Mouse (Mus musculus) urinary bladder, adult 2 months (tissue): ENCODE measurements around the gene Appl2. TPM values are rescaled to one million over a fixed set of nuclear protein-coding genes. Genes with fewer than 3 reads are reported as not detected.

ENCODE experiments used
- DNase-seq: peaks from one replicate; pipeline ENCODE4 v3.0.0; 2022; ENCODE audit warnings: low spot score
- polyA plus RNA-seq: library from polyadenylated mRNA; depleted of rRNA; stranded (reverse); fragments of >200 nt; gene quantifications from 2 replicates; pipeline ENCODE4 v1.2.3, GENCODE M21; 2012

The Appl2 gene
- polyA plus RNA-seq, 1 experiment, result 33.1 TPM

DNA sequence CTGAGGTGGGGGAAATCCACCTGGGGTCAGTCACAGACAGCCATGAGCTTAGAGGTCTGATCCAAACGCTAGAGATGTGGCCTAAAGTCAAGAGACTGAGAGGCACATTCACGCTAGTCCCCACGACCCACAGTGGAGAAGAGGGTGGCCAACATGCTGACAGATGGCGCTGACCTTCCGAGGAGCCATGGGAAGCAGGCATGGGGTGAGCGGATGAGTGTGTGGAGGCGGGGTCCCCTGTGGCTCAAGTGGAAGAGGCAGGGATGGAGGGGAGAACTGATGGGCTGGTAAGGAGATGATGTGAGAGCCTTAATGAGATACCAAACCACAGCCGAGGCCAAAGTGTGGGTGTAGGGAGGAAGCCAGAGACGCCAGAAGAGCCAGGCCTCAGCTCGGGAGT, 16.8 kb downstream of the Appl2 start:
- DNase-seq, result no peak

DNA sequence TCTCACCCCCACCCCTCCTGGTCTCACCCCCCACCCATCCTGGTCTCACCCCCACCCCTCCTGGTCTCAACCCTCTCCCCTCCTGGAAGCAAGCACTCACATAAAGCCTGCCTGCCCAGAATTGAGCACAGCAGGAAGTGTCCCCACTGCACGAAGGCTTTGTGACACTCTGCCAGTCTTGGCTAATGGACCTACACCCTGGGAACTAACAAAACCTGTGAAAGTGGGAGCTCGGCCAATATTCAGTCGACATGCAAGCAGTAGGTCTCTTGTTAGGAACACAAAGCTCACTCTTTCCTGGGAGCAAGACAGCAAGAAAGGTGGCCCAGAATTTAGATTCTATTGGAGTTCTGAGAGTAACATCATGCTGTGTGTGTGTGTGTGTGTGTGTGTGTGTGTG, 17.6 kb downstream of the Appl2 start:
- no peak for DNase-seq

DNA sequence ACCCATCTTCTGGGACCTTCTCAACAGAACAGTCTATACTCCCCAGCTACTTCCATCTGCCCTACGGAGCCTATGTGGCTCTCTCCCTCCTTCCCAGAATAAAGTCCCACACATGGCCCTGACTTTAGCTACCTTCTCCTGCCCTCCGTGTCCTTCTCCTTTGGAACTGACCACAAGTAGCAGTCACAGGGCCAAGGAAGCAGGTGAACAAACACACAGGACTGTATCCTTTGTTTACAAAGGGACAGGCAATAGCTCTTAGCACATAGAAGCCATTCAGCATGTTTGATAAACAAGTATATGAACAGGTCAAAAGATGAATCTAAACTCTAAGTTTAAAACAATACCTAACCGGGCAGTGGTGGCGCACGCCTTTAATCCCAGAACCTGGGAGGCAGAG, 18.7 kb downstream of the Appl2 start:
- DNase-seq, result no peak

DNA sequence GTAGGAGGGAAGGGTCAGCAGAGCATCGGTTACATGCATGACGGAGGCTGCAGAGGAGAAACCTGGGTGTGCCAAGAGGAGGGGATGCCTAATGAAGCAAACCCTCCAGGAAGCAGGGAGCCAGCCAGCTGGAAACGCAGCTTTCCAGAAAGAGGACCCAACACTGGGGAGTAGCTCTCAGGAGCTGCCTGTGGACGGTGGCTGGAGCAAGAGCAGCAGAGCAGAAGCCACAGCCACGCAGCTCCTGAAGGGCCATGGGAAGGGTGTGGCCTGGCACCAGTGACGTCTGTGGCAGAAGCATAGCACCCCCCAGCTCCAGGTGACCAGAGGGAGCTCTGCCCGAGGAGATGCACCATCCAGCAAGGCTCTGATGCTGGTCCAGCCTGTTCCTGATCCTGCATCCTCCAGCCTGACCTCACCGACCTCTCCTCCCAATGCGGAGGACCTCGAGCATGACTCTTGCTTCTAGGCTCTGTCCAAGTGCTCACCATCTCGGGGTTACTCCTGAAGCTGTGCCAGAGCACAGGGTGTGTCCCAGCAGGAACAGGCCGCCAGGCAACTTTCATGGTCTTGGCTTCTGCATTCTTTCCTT, 19.3 kb downstream of the Appl2 start:
- DNase-seq, result no peak

DNA sequence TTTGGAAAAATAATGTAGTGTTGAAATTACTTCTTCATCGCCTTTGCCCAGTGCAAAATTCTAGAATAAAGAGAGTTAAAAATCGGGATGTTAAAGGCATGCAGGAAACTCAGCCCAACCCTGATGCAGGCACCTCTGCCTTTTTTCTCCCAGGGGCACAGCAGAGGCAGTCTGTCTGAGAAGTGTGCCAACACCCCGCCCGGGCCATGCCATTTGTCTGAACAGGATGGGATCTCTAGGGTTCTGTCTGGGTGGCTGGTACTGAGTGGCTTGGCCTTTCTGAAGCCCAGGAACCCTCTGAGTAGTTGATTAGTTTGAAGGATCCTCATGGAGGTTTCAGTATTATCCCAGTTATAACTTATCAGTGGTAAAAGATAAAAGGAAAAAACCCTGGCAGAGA, 20.3 kb downstream of the Appl2 start:
- no peak for DNase-seq

DNA sequence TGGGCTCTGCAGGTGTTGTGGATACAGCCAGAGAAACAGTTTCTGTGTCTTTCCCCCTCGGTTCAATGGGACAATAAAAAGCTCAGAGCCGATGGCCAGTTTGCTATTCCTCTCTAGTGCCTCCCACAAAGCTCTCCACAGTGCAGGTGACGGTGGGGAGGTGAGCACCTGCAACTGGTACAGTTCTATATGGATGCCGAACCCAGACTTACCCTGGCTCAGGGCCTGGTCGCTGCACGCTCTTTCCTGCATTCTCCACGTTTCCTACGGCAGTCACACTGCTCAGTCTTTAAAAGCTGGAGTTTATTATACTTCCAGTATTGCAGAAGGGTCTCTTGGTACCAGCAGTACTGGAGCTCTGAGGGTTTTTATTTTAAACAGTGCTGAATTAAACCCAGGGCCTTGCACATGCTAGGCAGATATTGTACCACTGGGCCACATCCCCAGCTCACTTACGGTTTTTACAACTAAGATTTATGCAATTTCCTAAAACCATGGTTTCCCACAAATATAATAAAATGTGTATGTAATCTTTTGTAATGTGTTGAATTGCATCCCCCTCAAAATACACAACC, 21.3 kb downstream of the Appl2 start:
- no peak for DNase-seq

DNA sequence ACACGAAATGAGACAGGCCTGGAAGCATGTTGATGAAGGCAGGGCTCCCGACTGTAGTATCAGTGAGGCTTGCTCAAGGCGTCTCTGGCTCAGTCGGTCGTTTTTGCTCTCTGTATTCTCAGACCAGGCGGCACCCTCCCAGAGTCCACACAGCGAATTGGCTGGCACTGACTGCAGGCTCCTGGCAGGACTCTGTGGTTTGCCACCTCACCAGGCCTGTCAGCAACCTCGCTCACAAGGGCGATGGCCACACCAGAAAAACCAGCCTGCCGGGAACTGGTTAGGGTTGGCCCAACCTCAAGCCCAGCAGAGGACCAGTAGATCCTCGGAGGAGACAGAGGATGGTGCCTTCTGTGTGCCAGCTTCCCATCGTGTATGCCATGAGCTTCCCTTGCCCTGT, 23.7 kb downstream of the Appl2 start:
- no peak for DNase-seq

DNA sequence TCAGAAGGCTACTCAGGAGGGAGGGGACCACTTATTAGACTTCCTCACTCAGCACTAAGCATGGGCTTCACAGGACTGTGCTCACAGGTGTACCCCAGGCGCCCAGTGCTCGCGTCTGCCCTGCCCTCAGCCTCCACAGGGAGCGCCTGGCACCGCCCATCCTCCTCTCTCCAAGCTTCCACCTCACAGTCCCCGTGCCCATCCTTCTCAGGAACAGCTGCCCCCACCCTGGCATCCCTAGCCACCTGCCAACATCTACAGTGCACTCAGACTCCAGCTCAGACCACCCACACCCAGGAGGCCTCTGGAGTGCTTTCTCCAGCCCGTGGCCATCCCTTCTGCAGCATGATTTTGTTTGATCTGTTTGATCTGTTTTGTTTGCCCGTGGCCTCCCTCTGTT, 24.5 kb downstream of the Appl2 start:
- no peak for DNase-seq

DNA sequence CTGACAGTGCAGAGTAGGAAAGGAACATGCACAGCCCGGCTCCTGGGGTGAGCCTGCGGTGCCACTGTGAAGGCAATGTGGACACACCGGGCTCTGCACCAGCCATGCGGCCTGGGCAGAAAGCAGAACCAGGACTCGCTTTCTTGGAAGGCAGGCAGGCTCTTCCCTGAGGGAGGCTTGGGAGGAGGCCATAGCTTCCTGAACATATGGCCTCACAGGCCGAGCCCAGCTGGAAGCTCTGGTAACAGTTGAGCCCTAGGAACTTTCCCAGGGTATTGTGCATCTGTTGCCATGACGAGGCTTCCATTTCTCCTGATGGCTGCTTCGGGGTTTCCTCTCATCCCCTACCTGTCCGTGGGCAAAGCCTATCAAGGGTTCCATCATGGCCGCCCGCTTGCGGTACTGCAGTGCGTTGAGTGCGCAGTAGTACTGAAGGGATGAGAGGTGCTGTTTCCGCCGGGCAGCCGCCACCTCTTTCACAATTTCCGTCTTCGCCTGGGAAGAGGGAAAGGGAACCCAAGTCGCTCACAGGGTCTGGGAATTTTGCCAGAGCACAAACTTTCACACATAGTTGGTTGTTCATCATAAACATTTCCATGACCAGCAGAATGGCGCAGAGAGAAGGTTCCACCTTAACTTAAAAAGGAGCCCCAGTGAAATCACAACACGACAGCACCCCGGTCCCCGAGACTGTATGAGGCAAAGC, 28.0 kb downstream of the Appl2 start:
- DNase-seq, result no peak

DNA sequence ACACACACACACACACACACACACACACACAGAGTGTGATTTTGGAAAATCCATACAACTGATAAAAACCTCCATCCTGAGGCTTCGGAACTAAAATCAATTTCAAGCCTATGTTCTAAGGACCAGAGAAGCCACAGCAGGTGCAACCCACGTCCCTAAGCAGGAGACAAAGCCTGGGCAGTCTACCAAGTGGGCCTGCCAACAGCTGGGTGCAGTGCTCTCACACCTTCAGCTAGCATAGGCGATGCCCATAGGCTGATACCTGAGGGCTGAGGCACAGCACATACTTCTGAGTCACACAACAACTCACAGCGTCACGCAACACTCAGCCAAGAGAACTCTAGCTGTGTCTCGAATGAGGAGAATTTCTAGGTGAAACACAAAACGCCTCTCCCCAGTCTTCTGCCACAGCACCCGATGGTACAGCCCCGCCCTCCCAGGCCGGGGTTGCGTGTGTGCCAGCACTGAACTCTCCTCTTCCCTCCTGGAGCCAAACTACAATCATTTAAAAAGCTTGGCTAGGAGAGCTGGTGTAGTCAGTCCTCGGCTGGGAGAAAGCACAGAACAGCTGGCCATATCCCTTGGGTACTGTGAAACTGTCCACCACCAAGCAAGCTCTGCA, 29.6 kb downstream of the Appl2 start:
- DNase-seq, result no peak

DNA sequence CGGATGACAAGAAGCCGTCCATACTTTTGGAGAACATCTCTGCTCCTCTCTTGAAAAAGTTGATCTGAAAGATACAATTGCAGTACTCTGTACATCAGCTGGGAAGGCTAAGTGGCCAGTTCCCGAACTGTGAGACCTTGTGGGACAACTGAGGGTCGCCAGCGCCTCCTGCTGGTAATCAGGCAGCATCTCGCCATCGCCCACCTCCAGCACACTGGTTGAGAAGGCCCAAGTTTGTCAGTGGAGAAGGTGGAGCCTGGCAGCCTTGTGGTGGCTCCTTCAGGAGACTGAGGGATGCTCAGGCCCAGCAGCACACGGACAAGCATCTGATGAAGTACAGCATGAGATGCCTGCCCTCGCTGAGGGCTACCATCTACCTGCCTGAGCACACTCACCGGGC, 31.2 kb downstream of the Appl2 start:
- DNase-seq, result no peak

DNA sequence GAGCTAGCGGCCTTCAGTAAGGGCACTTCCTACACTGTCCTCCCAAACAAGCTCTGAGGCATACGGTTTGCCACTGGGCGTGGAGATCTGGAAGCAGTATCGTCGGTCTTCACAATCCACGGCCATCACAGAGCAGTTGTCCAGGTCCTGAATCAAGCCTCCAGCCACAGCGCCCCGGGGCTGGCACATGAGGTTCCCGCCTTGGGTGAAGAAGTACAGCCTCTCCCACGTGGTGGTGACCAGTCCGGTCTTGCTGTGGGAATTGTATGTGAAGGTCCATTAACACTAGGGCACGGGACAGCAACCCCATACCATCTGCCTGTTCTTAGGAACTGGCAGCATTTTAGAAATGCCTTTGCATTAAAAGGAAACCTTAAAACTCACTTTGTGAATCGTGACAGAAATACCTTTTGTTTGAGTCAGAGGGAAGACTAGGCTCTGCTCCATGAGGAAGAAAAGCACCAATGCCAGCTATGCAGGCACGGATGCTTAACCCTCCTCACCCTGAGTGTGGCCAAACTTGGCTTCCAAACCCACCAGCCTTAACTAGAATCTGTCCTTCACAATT, 35.8 kb downstream of the Appl2 start:
- DNase-seq, result no peak

DNA sequence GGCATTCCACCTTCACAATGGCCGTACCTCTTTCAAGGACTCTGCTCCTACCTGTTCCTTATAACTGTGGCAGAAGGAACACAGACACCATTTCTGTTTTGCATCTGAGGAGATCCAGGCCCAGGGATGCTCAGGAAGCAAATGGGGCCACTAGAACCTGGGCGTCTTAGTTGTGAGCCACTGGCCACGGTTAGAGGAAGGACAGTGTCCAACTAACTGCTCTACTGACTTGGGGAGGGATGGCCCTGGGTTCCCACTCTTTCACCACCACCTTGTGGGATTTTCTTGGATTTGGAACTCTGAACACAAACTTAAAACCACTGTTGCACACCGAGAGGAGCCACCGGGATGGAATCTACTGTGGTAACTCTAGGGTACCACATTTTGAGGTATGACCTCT, 36.7 kb downstream of the Appl2 start:
- no peak for DNase-seq

DNA sequence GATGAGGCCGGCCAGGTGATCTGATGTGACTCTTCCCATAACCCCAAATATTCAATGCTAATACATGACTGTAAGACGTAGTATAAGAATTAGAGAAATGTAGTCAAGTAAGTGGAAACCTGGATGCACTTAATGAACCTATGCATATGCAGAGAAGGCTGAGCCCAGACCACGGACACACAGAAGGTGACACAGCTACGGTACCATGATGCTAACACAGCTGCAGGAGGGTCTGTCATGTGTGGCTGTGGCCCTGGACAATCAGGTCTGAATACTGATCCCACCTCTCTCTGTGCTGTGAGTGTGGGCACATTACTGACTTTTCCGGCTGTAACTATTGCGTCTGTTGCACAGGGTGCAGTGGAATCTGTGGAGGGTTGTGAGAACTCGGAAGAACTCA, 38.0 kb downstream of the Appl2 start:
- DNase-seq, result no peak

DNA sequence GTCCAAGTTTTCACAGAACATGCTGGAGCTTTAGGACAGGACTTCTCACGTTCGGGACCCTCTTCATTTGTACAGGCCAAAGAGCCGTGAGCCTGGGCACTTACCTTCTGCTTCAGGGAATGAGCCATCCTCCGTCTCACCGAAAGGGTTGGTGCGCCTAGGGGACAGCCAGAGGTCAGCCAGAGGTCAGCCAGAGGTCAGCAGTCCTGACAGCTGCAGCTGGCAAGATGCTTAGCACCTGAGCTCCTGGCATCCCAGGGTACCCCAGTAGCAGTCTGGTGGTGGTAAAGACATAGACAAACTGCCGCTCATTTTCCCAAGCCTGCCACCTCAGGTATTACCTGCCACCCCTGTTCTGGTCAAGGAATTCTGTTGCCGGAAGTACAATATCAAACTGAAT, 39.9 kb downstream of the Appl2 start:
- no peak for DNase-seq

DNA sequence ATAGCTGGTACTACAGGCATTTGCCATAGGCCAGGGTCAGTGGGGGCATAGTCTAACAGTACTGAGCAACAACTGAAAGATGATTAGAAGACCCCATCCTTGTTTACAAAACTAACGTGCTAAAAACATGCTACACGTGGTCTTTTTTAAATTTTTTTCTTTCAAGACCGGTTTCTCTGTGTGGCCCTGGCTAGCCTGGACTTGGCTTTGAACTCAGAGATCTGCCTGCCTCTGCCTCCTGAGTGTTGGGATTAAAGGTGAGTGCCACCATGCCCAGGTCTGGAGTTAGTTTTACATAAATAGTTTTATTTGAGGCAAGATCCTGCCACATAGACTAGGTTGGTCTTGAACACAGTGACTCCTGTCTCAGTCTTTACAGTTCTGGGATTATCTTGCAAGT, 41.4 kb downstream of the Appl2 start:
- no peak for DNase-seq

DNA sequence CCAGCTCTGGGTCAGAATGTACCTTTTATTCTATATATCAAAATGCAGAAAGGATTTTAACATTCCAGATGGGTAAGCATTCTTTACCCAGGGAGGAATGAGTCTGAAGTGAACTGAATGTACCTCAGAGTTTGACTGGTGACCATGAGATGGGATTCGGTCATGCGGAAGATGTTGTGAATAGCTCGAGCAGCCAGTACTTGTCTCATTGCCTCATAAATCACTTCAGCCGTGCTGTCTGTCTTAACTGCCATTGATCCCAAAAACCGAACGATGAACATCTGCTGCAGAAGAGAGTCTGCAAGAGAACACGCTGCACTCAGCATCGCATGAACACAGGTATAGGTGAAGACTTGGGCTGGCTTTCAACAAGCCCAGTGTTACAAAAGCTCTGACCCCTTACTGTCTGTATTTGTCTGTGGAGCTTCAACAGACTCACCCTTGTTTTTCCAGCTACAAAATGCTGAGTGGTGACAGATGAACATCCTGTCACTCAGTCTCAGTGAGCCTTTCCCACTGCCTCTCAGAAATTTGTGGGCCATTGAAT, 42.8 kb downstream of the Appl2 start:
- no peak for DNase-seq

DNA sequence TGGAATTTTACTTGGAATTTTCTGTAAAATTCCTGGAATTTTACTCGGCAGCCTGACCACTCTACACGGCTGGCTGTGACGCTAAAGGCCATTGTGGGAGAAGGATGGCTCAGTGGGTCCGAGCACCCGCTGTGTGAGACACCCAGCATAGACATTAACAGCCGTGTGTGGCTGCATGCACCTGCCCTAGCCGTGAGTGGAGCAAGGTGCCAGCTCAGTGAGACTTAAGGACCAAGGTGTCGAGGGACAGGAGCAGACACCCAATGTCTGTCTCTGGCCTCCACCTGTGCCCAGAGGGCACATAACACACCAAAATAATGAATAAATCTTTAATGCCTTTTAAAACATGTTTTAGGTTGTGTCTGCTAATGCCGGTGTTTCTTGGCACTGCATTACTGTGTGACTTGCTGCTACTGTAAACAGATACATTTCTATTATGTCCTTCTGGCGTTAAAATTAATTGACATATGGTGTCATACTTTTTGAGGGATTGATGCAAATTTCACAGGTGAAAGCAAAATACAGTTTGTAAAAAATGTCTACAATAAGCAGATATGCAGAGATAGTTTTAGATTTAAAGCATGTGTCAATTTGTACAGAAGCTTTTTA, 44.5 kb downstream of the Appl2 start:
- no peak for DNase-seq

DNA sequence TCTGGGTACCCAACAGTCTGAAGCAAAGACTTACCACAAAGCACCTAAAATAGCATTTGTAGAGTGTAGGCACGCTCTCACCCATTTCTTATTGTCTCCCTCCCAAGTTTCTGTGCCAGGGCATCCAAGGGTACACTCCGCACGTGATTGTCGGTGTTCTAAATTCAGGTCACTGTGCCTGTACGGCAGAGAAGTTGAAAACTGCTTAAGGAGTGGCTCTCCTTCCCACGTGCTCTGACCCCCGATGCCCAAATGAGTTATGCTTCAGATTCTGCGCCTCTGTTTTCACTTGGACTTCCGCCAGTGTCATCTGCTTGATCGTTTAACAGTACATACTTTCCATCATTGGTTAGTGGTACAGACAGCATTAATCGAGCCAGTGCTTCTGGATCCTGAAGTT, 47.9 kb downstream of the Appl2 start:
- DNase-seq, result no peak

DNA sequence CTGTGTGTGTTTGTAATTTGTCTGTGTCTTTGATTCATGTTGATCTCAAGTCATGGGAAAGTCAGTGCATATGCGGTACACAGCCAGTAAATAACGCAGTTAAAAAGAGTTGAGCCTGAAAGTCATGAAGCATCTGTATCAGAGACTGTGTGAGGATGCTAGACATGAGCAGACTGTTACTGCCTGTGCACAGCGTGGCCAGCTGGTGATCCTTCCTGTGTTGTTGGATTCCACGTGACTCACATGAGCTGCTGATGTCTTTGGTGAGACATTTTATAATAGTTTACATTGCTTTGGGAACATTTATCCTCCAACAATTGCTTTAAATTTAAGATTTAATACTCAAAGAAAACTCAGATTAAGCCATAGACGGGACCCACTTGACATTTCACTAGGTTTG, 54.0 kb downstream of the Appl2 start:
- DNase-seq, result no peak

DNA sequence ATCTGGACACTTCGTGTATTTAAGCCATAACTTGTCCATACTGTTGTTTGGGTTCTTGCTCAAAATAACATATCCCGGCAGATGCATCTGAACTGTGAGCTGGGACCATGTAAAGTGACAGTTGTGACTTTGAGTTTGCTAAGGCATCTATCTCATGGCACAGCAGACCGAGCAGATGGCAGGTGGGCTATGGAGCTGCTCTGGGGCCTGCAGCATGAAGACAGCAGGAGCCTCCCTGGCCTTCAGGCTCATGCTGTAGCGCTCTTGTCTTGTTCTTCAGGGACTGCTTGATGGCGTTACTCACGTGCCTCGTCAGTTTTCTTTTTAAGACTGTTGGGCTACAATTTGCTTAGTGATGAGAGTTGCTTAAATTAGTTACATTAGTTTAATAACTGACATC, 55.9 kb downstream of the Appl2 start:
- no peak for DNase-seq

DNA sequence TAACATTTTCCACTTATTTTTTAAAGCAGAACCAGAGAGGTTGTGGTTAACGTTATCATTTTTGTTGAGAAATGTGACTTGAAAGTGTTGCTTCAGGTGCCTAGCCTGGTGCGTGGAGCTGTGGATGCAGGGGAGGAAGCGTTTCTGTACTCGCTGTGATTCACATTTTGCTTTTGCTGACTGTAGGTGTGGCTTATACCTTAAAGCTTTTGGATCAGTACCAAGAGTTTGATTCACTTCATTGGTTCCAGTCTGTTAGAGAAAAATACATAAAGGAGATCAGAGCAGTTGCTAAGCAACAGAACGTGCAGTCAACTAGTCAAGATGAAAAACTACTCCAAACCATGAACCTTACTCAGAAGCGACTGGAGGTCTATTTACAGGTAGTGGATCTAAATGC, 57.7 kb downstream of the Appl2 start:
- DNase-seq, result no peak
